Mouse (Mus musculus) ovary, postnatal 36 days (tissue): ENCODE data around the gene Jag1.

Source experiments
- DNase-seq: peaks from one replicate; pipeline ENCODE4 v3.0.0; 2022; ENCODE audit warnings: low spot score, mixed read lengths

Gene Jag1

GRCm38 (mm10) chr2:137116025-137116674, at the start of gene Jag1:
Gene Jag1 (minus strand): TSS chr2:137116644.
- peak; percentile 52 for DNase-seq

GRCm38 (mm10) chr2:137156018-137156417, 39.6 kb upstream of the Jag1 start:
- DNase-seq: no peak

- DNase-seq: no peak
These were observed 37.4 kb upstream of the Jag1 start for GRCm38 (mm10) chr2:137153825-137154224.

- no peak for DNase-seq
These were observed 36.8 kb upstream of the Jag1 start for GRCm38 (mm10) chr2:137153172-137153667.

DNA sequence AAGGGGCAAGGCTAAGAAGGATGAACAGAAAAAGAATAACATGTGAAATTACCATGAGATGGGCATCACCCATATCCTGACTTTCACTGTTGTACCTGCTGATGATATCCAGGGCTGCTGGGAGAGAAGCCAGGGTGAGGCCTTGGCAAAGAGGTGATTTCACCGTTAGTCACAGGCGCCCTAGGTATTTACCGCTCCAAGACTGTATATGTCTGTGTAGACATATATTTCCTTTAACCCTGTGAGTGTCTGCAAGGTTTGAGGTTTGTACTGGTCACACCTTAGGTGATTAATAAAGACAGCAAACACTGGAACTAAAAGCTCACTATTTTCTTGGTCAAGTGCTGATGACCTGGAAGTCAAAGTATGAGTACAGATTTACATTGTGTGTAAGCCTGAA, 34.5 kb upstream of the Jag1 start:
- DNase-seq: no peak

- no peak for DNase-seq
These were observed 30.7 kb upstream of the Jag1 start for GRCm38 (mm10) chr2:137146938-137147666.

DNA sequence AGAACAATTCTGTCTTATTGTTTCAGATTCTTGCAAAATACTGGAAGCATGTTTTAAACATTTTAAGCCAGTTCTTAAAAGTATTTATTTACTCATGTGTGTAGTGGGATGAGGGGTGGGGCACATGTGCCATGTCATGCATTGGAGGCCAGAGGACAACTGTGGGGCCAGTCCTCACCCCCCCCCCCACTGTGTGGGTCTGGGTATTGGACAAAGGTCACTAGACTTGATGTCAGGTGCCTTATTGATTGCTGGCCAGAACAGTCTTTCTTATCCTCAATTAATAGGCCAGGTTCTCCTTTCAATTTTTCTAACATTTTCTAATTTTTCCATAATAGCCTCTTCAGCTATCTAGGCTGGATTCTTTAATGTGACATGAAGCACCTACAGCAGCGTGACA, 21.6 kb upstream of the Jag1 start:
- DNase-seq: no peak

- DNase-seq: no peak
These were observed 17.6 kb upstream of the Jag1 start for GRCm38 (mm10) chr2:137134035-137134434.

DNA sequence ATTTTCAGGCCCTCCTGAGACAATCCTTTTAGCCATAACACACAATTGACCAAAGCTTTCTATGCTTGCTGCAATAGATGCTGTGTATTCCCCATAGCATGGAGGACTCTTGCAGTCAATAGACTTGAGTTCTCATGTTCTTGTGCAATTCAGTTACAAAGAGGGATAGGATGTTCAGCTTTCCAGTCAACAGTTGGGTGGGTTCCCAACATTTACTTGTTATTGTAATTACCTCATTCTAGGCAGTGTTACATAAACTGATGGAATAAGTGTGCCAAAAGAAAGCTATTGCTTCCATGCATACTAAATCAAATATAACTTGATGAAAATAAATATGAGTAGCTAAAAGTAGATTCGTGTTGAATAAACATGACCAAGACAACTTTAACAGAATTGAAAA, 8.4 kb upstream of the Jag1 start:
- no peak for DNase-seq

DNA sequence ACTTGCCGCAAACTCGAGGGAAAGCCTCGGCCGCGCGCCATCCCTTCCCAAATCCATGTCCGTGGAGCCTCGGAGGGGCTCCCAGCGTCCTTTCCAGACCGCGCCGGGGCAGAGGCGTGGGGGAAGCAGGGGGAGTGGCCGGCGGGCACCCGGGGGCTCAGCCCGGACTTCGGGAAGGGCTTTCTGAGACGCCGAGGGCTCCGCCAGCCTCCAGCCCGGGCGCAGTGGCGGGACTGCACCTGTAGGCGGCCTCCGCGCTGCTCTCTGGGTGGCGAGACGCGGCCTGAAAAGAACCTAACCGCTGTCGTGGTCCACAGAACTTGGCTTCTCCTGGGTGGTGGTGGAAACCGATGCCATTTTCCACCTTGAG, 862 bp upstream of the Jag1 start:
- peak; percentile 90 for DNase-seq

- peak; percentile 91 for DNase-seq
These were observed 354 bp upstream of the Jag1 start for GRCm38 (mm10) chr2:137116675-137117320.

- peak; percentile 29 for DNase-seq
These were observed 1.0 kb downstream of the Jag1 start for GRCm38 (mm10) chr2:137115241-137116024.

GRCm38 (mm10) chr2:137114248-137115096, 2.0 kb downstream of the Jag1 start:
- peak; percentile 84 for DNase-seq

- peak; percentile 16 for DNase-seq
These were observed 3.0 kb downstream of the Jag1 start for GRCm38 (mm10) chr2:137113288-137114061.

DNA sequence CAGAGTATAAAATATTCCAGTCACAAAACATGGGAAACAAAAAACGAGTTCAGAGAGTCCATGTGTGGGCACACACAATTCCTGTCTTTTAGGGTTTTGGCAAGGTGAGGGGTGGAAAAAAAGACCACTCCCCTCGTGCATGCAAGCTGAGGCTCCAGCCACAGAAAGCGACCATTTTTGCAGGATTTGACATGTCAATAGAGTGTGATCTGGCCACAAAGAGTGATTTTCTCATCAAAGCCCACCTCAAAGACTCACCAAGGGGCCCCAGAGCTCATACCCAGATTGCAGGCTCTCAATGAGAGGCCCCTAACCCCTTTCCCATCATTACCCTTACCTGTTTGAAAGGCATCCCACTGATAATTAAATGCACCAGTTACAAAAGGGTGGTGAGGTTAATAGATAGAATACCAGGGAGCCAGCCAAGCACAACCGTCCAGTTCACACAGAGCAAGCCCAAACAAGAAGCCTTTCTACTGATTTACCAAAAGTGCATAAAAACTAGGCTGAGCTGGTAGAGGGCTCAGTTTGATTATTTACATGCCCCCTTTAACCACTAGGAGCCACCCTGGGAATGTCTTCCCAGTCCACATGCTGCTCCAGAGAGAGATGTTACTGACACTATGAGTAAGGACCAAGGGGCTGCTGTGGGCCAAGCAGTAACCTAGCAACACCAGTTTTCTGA, 6.1 kb downstream of the Jag1 start:
- DNase-seq: no peak

GRCm38 (mm10) chr2:137109321-137110213, 6.9 kb downstream of the Jag1 start:
- DNase-seq: peak; percentile 29

- DNase-seq: no peak
These were observed 8.5 kb downstream of the Jag1 start for GRCm38 (mm10) chr2:137107946-137108345.

GRCm38 (mm10) chr2:137107203-137107602, 9.2 kb downstream of the Jag1 start:
- no peak for DNase-seq

DNA sequence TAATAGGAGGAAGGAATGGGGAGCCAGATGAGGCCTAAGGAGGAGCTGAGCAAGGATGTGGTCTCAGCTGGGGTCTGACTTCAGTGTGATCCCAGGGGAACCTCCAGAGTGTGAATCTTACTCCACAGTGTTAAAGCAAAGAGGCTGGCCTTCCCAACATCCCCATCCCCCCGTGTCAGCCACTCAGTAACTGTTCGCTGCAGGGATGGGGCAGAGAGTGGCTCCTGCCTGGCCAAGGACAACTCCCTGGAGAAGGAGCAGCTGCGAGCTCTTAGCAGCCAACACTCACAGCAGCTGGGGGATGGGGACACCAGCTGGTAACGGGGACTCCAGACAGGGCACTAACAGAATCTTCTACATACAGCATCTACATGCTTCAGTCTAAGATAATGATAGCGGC, 15.4 kb downstream of the Jag1 start:
- DNase-seq: peak; percentile 35
